Mouse (Mus musculus): Measurements from ENCODE around the gene 1700013G24Rik.

- no peak for TF ChIP-seq CTCF (IDR thresholded peaks at IDR 0.05; ENCODE audit: low read depth)
- TF ChIP-seq EP300 (optimal IDR thresholded peaks at IDR 0.05): no peak
These were observed 22.6 kb upstream of the 1700013G24Rik start, which contains the start of gene Cela3b for GRCm38 (mm10) chr4:137430502-137430901.

Measured in stomach, postnatal 0 days (tissue).